Mouse (Mus musculus) MEL-GATA-1-ER (cell line): ENCODE results near the gene Rftn1.
A peak's percentile ranks its signal among the peaks of the same experiment; 100 is the strongest.

Source experiments
- DNase-seq: peaks from one replicate; pipeline ENCODE4 v3.0.0-alpha.2; 2012; ENCODE audit warnings: low read depth; ENCODE audit errors: extremely low read depth

Gene Rftn1

GRCm38 (mm10) chr17:50201828-50202445 lies 11.5 kb upstream of the Rftn1 start:
- no peak for DNase-seq

DNA sequence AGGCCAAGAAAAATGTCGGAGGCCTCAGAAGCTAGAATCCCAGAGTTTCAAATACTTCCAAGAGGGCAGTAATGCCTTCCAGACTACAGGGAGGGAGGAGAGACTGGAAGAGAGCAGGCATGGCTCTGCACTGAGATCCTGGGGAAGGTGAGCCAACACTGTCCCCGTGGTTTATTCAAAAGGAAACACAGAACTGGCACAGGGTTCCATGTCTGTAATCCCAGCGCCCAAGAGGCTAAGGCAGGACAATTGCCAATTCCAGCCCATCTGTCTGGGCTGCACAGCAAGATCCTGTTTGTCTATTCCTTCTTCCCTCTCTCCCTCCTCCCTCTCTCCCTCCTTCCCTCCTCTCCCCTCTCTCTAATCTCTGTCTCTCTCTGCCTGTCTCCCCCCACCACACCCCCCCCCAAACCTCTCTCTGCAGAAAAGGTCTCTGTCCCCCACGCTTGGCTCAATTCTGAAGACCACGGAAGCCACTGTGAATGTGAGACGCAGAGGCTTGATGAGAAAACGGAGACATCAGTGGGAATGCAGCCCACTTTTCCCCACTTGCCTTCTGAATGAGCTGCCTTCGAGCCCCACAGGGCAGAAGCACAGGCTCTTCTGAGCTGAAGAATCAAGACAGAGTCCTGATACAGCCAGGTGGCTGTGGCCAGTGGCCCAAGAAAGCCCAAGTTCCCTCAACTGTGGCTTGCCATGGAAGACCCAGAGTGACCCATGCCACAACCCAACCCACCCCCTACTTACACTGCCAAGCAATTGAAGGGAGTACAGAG lies 8.8 kb upstream of the Rftn1 start:
- DNase-seq: no peak

- DNase-seq: no peak
Observed at GRCm38 (mm10) chr17:50197572-50197971, 7.1 kb upstream of the Rftn1 start.

- DNase-seq: no peak
Observed at GRCm38 (mm10) chr17:50196005-50196672, 5.7 kb upstream of the Rftn1 start.

GRCm38 (mm10) chr17:50195399-50195798 lies 4.9 kb upstream of the Rftn1 start:
- DNase-seq: no peak

DNA sequence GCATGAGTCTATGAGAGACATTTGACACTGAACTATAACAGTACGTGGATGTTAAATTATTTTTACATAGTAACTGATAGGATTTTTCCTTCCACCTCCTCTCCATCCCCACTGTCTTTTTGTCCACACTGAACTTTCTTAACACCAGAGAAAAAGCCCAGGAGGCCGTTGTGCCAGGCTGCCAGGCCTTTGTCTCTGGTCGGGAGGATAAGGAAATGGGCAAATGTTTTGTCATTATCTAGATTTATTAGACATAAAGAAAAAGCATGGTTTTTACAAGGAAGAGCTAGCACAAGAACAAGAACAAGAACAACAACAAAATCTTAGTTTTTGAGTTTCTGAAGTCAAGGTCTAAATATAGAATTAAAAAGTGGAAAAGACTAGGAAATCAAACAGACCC lies 4.1 kb upstream of the Rftn1 start:
- DNase-seq: no peak

- no peak for DNase-seq
Observed at GRCm38 (mm10) chr17:50193653-50194052, 3.2 kb upstream of the Rftn1 start.

DNA sequence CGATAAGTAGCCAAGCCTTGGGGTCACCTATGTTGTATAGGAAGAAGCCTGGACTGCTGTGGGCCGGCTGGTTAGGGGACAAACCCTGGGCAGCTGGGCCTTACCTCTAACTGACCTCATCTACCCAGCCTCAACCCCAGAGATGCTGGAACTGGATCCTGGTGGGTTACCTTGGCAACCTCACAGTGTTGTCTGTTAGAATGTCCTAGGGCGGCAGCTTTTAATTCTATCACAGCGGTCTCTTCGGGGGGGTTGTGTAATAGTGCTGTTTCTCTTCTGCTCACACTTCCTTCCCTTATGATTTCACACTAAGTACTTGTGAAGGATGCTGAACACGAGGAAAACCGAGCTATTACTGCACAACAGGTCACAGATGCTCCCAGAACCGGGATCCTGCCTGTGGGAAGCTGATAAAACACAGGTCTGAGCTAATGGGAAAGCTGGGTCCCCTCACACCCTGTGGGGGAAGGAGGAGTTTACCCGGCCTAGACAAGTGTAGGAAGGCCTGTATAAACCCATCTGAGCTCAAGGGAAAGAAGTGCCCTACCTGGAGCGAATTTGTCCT lies 2.0 kb upstream of the Rftn1 start:
- no peak for DNase-seq

DNA sequence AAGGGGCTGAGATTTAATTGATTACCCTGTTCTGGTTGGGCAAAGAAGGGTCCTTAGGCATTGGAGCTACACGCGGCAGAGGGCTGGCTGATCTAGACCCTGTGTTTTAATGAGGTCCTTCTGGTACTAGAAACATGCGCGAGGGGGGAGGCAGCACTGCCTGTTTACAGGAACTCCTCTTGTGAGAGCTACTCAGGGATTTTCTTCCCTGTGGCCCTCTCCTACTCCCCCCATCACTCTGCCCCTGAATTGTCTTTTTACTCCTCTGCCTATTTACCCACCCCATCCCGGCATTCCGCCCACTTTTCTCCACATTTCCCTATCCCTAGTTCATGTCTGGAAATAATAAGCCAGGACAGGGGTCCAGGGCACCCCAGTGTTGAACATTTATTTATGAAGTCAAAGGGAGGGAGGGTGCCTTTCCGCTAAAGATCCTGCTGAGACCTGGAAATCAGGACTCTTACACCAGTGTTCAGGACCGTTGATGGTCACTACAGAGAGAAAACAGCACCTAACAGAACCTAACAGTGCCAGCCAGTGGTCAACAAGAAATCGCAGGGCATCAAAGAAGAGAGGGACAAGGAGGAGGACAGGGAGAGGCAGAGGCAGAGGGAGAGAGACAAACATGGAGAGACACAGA lies 964 bp upstream of the Rftn1 start:
- no peak for DNase-seq

DNA sequence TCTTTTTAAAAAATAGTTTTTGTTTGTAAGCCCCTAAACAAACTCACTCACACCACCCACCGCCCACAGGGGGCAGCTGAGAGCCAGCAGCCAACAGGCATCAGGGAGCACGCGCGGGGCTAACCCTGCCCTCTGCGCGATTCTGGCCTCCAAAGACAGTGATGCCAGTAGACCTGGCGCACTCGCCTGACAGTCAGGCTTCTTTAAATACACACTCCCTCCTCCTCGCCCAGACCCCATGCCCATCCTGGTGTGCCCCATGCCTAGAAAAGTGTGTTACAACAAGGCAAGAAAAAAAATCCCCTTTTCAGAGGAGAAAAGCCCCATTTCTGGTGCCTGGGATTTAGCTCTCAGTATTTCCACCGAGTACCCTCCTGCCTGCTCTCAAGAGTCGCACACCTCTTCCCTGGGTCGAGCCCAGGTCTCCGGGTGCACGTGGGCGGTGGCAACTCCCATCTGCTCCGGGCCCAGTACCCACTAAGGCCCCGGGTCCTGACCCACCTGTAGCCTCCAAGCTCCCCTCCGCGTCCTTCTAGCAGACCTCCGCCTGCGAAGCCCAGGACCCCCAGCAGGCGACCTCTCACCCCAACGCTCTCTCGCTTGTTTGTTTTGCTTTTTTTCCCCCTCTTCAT lies 977 bp downstream of the Rftn1 start:
- DNase-seq: peak; percentile 47

DNA sequence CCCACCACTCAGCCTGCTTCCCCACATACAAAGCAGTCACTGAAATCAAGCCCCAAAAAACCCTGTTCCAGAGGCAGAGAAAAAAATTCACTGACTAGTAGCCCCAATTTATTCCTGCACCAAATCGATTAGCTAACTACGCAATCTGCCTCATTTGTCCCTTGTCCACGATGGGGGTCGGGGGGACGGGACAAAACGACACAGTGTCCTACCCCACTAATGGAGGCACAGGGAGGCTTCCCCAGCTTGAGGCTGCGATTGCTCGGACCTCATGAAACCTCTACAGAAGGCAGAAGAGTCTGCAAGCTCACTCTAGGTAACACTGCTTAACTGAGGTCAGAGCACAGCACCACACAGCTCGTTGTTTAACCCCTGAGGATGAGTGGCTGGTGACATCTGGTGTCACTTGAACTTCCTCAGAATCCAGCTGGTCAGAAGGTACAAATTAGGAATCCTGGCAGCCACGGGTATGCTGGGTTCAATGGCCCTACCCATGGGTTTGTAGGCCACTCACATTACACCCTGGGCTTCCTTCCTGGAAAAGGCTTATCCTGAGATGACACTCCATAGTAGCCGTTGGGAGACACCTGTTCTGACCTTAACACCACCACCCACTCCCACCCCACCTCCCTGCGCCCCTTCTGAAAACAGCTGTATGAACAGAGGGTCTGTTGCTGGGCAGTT lies 1.7 kb downstream of the Rftn1 start:
- DNase-seq: no peak

DNA sequence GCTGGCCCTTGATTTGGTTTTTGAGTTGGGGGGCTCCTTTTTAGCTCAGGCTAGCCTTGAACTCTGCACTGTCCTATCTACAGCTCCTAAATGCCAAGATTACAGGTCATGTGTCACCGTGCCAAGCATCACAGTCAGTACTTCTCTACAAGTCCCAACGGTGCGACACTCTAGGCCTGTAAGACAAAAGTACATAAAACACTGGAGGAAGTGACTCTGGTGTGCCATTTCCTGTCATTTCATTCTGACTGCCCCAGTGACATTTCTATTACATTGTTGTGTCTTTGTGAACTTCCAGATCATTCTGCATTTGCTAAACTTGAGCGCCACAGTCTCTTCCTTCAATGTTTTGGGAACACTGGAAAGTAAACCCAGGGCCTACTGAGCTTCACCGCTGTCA lies 4.9 kb downstream of the Rftn1 start:
- no peak for DNase-seq

GRCm38 (mm10) chr17:50185083-50185482 lies 5.4 kb downstream of the Rftn1 start:
- no peak for DNase-seq

- DNase-seq: no peak
Observed at GRCm38 (mm10) chr17:50184217-50185038, 6.0 kb downstream of the Rftn1 start.

DNA sequence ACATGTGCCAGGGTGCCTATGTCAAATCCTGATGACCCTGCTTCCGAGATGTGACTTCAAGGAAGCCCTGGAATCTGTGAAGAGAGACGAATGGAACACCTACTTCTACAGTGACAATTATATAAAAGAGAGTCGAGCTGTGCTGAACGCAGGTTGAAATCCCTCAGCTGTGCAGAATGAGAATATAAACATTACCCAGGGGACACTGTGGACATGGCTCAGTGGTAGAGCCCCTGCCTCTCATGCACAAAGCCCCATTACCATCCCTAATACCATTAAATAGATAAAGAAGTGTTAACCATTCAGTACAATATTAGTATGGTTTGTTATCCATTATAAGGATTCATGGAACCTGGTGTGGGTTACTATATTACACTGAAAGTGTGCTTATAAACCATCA lies 7.2 kb downstream of the Rftn1 start:
- no peak for DNase-seq

DNA sequence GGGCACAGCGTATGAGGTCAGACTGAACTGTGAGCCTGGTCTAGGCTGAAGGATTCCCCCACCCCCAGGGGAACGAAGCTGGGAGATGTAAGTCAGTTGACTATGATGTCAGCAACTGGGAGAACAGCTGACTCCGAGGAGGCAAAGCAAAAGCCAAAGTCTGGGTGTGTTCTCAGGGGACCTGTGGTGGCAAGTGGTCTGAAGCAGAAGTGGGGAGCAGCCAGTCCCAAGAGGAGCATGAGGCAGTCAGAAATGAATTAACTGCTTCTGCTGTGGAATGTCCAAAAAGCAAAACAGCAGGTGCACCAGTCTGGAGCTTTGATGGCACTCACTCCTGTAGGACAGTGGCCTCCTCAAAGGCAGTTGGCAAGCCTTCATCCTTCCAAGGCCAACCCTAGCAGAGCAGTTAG lies 7.9 kb downstream of the Rftn1 start:
- DNase-seq: no peak

DNA sequence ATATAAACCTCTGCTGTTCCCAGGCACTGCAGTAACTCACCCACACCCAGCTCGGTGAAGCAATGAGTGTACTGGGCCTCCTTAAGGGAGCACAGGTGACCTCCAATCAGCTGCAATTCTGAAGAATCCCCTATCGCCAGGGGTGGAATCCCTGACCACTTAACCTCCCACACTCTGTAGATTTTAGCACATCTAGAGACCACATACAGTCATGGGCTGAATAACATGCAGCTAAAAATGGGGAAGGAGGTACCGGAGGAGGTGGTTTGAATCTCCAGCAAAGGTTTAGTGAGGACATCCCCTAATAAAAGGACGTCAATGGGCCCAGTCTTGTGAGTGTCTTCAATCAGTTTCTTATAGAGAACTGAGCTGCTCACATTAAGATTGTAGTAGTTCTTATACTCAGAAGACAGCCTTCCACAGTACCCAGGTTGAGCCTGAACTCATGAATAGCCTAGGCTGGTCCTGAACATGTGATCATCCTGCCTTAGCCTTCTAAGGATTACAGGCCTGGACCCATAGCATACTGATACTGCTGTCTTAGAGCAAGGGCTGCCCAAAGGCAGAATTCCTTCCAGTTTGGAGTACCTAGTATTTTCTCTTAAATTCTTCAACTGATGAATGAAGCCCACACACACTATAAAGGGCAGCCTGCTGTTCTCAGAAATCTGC lies 9.4 kb downstream of the Rftn1 start:
- no peak for DNase-seq

GRCm38 (mm10) chr17:50173776-50174175 lies 16.7 kb downstream of the Rftn1 start:
- DNase-seq: no peak

DNA sequence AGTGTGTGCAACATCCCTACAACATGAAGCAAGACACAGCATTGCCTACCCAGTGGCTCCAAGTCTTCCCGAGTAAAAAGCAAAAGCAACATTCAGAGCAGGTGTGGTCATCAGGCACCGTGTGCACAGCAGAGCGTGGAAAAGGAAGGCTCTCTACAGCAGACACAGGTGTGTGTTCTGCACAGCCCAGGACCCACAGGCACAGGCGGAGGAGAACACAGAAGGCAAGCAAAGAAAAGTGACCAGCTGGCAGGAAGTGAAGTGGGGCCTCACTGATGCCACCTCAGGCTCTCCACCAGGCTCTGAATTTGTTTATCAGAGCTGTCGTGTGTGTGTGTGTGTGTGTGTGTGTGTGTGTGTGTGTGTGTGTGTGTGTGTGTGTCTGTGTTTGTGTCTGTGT lies 17.1 kb downstream of the Rftn1 start:
- no peak for DNase-seq
